Mouse (Mus musculus): ENCODE measurements around the gene Ripor1. TPM values are rescaled to one million over a fixed set of nuclear protein-coding genes. Genes with fewer than 3 reads are reported as not detected.

The Ripor1 gene
- polyA plus RNA-seq, 1 experiment from 2014 or later, result 12.4 TPM

DNA sequence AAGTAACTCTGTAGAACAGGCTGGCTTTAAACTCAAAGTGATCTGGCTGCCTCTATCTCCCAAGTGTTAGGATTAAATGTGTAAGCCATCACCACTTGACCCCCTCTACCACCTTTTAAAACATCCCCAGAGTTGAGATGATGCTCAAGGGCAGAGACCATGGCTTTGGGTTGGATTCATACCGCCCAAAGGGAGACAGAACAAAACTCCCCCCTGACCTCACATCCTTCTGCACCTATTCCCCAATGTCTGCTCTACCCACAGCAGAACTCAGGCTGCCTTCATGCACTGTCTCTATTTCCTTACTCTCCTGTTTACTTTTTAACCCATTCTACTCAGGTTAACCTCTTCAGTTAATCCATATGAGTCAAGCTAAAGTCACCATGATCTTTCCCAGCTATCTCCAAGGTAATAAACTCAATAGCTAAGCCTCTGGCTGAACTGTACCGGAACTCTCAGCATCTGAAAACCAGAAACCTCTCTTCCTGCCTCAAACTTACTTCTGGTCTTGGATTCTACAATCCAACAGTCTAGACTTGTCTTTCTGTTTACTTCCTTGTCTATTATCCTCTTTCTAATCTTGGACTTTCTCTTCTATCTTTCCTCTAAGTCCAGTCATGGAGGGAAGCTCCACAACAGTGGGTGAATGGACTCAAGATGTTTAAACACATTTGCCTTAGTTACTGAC, 29.9 kb downstream of the Ripor1 start:
- peak overlapping the region; percentile 92 for H3K4me2 ChIP-seq (replicated peaks; ENCODE audit: low read depth, low read length)
- no peak for DNase-seq (ENCODE audit: low spot score)
- H3K27me3 ChIP-seq (ENCODE audit: control insufficient read depth, insufficient read depth, low read length), result no peaks in the 10 kb centered on the region
- no peak overlapping the region for H3K27ac ChIP-seq (ENCODE audit: low read depth, low read length)
- H3K4me1 ChIP-seq (replicated peaks; ENCODE audit: control insufficient read depth, insufficient read depth, low read length), result peaks cover 4% of the 10 kb centered on the region
- peak overlapping the region; percentile 82 for H3K4me3 ChIP-seq (ENCODE audit: low read depth, low read length)
- H3K36me3 ChIP-seq (ENCODE audit: control insufficient read depth, insufficient read depth, low read length), result no peaks in the 10 kb centered on the region
- H3K9me3 ChIP-seq (ENCODE audit: control insufficient read depth, low read length), result no peaks in the 10 kb centered on the region
- 94% methylated on average over 2 of the region's 2 CpGs for WGBS
- no peak for ATAC-seq (ENCODE audit: low FRiP score)
- peak overlapping the region; percentile 99 for H3K9ac ChIP-seq (ENCODE audit: low read depth, low read length)

GRCm38 (mm10) chr8:105635481-105635880, 30.4 kb downstream of the Ripor1 start:
- H3K4me2 ChIP-seq (replicated peaks; ENCODE audit: low read depth, low read length), result peak overlapping the region; percentile 92
- H3K9me3 ChIP-seq (ENCODE audit: control insufficient read depth, low read length), result no peaks in the 10 kb centered on the region
- 3% methylated on average over 11 of the region's 11 CpGs for WGBS
- no peak for DNase-seq (ENCODE audit: low spot score)
- peak overlapping the region; percentile 99 for H3K9ac ChIP-seq (ENCODE audit: low read depth, low read length)
- H3K27ac ChIP-seq (ENCODE audit: low read depth, low read length), result 0 out of 2 replicates have a peak overlapping the region, but pooled peaks have one; percentile 99
- no peaks in the 10 kb centered on the region for H3K36me3 ChIP-seq (ENCODE audit: control insufficient read depth, insufficient read depth, low read length)
- peak overlapping the region; percentile 82 for H3K4me3 ChIP-seq (ENCODE audit: low read depth, low read length)
- peaks cover 4% of the 10 kb centered on the region for H3K4me1 ChIP-seq (replicated peaks; ENCODE audit: control insufficient read depth, insufficient read depth, low read length)
- no peaks in the 10 kb centered on the region for H3K27me3 ChIP-seq (ENCODE audit: control insufficient read depth, insufficient read depth, low read length)
- no peak for ATAC-seq (ENCODE audit: low FRiP score)

DNA sequence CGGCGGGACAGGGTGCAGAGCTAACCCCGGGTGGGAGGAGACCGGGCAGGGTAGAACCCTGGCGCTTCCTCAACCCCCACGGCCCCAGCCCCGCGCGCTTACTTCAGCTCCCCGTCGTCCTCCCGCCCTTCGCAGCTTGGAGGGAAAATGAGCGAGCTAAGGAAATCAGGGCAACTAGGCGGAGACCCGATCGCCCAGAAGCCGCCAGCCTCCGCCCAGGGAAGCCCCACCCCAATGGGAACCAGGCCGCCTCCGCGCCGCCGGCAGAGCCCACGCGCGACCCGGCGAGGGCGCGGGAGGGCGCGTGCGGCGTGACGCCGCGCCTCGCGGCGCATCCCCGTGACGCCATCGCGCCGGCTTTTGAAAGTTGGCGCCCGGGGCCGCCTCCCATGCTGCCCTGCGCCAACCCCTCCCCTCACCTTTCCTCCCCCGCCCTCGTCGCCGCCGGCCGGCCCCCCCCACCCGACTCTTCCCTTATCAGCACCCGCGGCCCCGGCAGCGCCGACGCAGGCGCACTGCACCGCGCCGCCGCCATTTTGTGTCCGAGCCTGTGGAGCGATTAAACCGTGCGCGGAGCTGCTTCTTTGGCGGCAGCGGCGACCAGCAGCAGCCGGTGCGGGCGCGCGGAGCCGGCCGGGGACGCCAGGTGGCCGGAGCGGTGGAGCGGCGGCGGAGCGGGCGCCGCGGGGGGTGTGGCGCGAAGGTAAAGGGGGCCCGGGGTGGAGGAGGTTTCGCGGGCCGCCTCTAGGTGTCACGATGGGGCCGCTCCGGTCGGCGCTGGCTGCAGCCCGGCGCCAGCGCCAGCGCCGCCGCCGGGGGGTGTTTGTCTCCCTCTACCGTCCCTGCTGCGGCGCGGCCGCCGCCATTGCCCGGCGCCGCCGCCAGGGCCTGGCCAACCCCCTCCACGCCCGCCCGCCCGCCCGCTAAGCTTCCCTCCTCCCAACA, 31.2 kb downstream of the Ripor1 start, which contains the start of gene Ctcf:
Gene Ctcf, plus strand, starts transcription at position 551 of the 945 bp plus-strand sequence.
- Histone ChIP-seq H3K4me3 (ENCODE audit: low read depth, low read length) (peak within 1 kb of the TSS; percentile 82), H3K9ac (ENCODE audit: low read depth, low read length) (peak within 1 kb of the TSS; percentile 99), H3K4me2 (replicated peaks; ENCODE audit: low read depth, low read length) (peak within 1 kb of the TSS; percentile 92), H3K36me3 (ENCODE audit: control insufficient read depth, insufficient read depth, low read length) (no peaks in the 10 kb centered on the region), H3K9me3 (ENCODE audit: control insufficient read depth, low read length) (no peaks in the 10 kb centered on the region), H3K27ac (ENCODE audit: low read depth, low read length) (peak within 1 kb of the TSS; percentile 99), H3K4me1 (replicated peaks; ENCODE audit: control insufficient read depth, insufficient read depth, low read length) (peaks cover 4% of the 10 kb centered on the region), H3K27me3 (ENCODE audit: control insufficient read depth, insufficient read depth, low read length) (no peaks in the 10 kb centered on the region)
- ATAC-seq (ENCODE audit: low FRiP score), result peak; percentile 93
- under 1% methylated on average over 83 of the region's 126 CpGs for WGBS
- DNase-seq (ENCODE audit: low spot score), result peak; percentile 94

GRCm38 (mm10) chr8:105636963-105637510, 32.0 kb downstream of the Ripor1 start, which contains the start of gene Agrp:
Gene Agrp (minus strand): TSS chr8:105637393.
- Histone ChIP-seq H3K36me3 (ENCODE audit: control insufficient read depth, insufficient read depth, low read length) (no peaks in the 10 kb centered on the region), H3K4me1 (replicated peaks; ENCODE audit: control insufficient read depth, insufficient read depth, low read length) (peaks cover 4% of the 10 kb centered on the region), H3K27ac (ENCODE audit: low read depth, low read length) (peak within 1 kb of the TSS; percentile 99), H3K9me3 (ENCODE audit: control insufficient read depth, low read length) (no peaks in the 10 kb centered on the region), H3K4me2 (replicated peaks; ENCODE audit: low read depth, low read length) (peak within 1 kb of the TSS; percentile 92), H3K9ac (ENCODE audit: low read depth, low read length) (peak within 1 kb of the TSS; percentile 99), H3K27me3 (ENCODE audit: control insufficient read depth, insufficient read depth, low read length) (no peaks in the 10 kb centered on the region), H3K4me3 (ENCODE audit: low read depth, low read length) (peak within 1 kb of the TSS; percentile 82)
- DNase-seq (ENCODE audit: low spot score) (no peak), ATAC-seq (ENCODE audit: low FRiP score) (peak; percentile 64)
- 0% methylated on average over 57 of the region's 63 CpGs for WGBS

GRCm38 (mm10) chr8:105637601-105638041, 32.6 kb downstream of the Ripor1 start:
- Histone ChIP-seq H3K27ac (ENCODE audit: low read depth, low read length) (peak overlapping the region; percentile 99), H3K9me3 (ENCODE audit: control insufficient read depth, low read length) (no peaks in the 10 kb centered on the region), H3K4me3 (ENCODE audit: low read depth, low read length) (peak overlapping the region; percentile 82), H3K9ac (ENCODE audit: low read depth, low read length) (peak overlapping the region; percentile 99), H3K4me1 (replicated peaks; ENCODE audit: control insufficient read depth, insufficient read depth, low read length) (peaks cover 4% of the 10 kb centered on the region), H3K4me2 (replicated peaks; ENCODE audit: low read depth, low read length) (peak overlapping the region; percentile 92), H3K36me3 (ENCODE audit: control insufficient read depth, insufficient read depth, low read length) (no peaks in the 10 kb centered on the region), H3K27me3 (ENCODE audit: control insufficient read depth, insufficient read depth, low read length) (no peaks in the 10 kb centered on the region)
- DNase-seq (ENCODE audit: low spot score) (peak; percentile 59), ATAC-seq (ENCODE audit: low FRiP score) (no peak)
- WGBS, result under 1% methylated on average over 11 of the region's 11 CpGs

- WGBS, result 92% methylated on average over 4 of the region's 4 CpGs
- H3K4me1 ChIP-seq (replicated peaks; ENCODE audit: control insufficient read depth, insufficient read depth, low read length), result peaks cover 4% of the 10 kb centered on the region
- no peaks in the 10 kb centered on the region for H3K9me3 ChIP-seq (ENCODE audit: control insufficient read depth, low read length)
- no peak for ATAC-seq (ENCODE audit: low FRiP score)
- no peak overlapping the region for H3K4me3 ChIP-seq (ENCODE audit: low read depth, low read length)
- peak overlapping the region; percentile 19; the same call in 1 of the 2 replicates for H3K9ac ChIP-seq (ENCODE audit: low read depth, low read length)
- H3K27ac ChIP-seq (ENCODE audit: low read depth, low read length), result no peak overlapping the region
- H3K27me3 ChIP-seq (ENCODE audit: control insufficient read depth, insufficient read depth, low read length), result no peaks in the 10 kb centered on the region
- peak overlapping the region; percentile 92 for H3K4me2 ChIP-seq (replicated peaks; ENCODE audit: low read depth, low read length)
- no peak for DNase-seq (ENCODE audit: low spot score)
- H3K36me3 ChIP-seq (ENCODE audit: control insufficient read depth, insufficient read depth, low read length), result no peaks in the 10 kb centered on the region
Measured at GRCm38 (mm10) chr8:105638510-105638909, 33.5 kb downstream of the Ripor1 start.

GRCm38 (mm10) chr8:105639835-105640234, 34.8 kb downstream of the Ripor1 start:
- Histone ChIP-seq H3K9me3 (ENCODE audit: control insufficient read depth, low read length) (no peaks in the 10 kb centered on the region), H3K36me3 (ENCODE audit: control insufficient read depth, insufficient read depth, low read length) (0 out of 2 replicates have a peak, but pooled peaks cover 4% of the 10 kb centered on the region), H3K4me1 (replicated peaks; ENCODE audit: control insufficient read depth, insufficient read depth, low read length) (peaks cover 4% of the 10 kb centered on the region), H3K4me3 (ENCODE audit: low read depth, low read length) (no peak overlapping the region), H3K9ac (ENCODE audit: low read depth, low read length) (no peak overlapping the region), H3K27me3 (ENCODE audit: control insufficient read depth, insufficient read depth, low read length) (no peaks in the 10 kb centered on the region), H3K27ac (ENCODE audit: low read depth, low read length) (no peak overlapping the region), H3K4me2 (replicated peaks; ENCODE audit: low read depth, low read length) (no peak overlapping the region)
- 84% methylated on average over 1 of the region's 1 CpGs for WGBS
- ATAC-seq (ENCODE audit: low FRiP score) (no peak), DNase-seq (ENCODE audit: low spot score) (no peak)

GRCm38 (mm10) chr8:105640511-105640910, 35.5 kb downstream of the Ripor1 start:
- no peak overlapping the region for H3K9ac ChIP-seq (ENCODE audit: low read depth, low read length)
- H3K4me2 ChIP-seq (replicated peaks; ENCODE audit: low read depth, low read length), result no peak overlapping the region
- no peak overlapping the region for H3K4me3 ChIP-seq (ENCODE audit: low read depth, low read length)
- ATAC-seq (ENCODE audit: low FRiP score), result no peak
- WGBS, result 89% methylated on average over 2 of the region's 2 CpGs
- 0 out of 2 replicates have a peak, but pooled peaks cover 4% of the 10 kb centered on the region for H3K36me3 ChIP-seq (ENCODE audit: control insufficient read depth, insufficient read depth, low read length)
- H3K27ac ChIP-seq (ENCODE audit: low read depth, low read length), result no peak overlapping the region
- H3K9me3 ChIP-seq (ENCODE audit: control insufficient read depth, low read length), result no peaks in the 10 kb centered on the region
- H3K27me3 ChIP-seq (ENCODE audit: control insufficient read depth, insufficient read depth, low read length), result no peaks in the 10 kb centered on the region
- DNase-seq (ENCODE audit: low spot score), result no peak
- peaks cover 4% of the 10 kb centered on the region for H3K4me1 ChIP-seq (replicated peaks; ENCODE audit: control insufficient read depth, insufficient read depth, low read length)
